Mouse (Mus musculus): ENCODE measurements at regions not wholly inside any gene's neighbourhood (a gene's known extent, or its start where the extent isn't known, plus 50 kb on each side); places are given as distances from the start of the nearest gene placed in this dataset.

DNA sequence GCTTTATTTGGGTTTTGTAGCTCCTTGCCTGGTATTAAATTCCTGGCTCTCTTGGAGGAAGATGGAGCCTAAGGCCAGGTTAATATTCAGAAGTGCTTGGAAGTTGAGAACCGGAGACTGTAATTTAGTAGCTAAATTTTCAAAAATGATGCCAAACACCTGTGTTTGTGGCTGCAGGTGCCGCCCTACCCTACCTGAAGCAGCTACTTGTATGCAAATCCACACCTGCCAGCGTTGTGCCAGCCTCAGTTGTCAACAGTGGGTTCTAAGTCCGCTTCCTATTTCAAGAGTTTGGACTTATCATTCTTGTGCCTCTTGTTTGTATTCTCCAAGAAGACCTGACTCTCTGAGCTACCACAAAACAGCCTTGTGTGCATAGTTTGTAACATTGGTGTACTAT, 92.7 kb upstream of the Pik3r1 start:
- no peak for DNase-seq (ENCODE audit: low spot score)
- no peak overlapping the region for H3K9ac ChIP-seq (replicated peaks; ENCODE audit: low read length, poor library complexity, severe bottlenecking)
- no peaks in the 10 kb centered on the region for H3K27me3 ChIP-seq (ENCODE audit: insufficient read depth, low read length)
- no peak overlapping the region for H3K27ac ChIP-seq (ENCODE audit: low read depth, low read length)
- no peaks in the 10 kb centered on the region for H3K4me1 ChIP-seq (ENCODE audit: insufficient read depth, low read length)
- no peak for ATAC-seq (ENCODE audit: low FRiP score)
- WGBS, result 92% methylated on average over 4 of the region's 4 CpGs
- TF ChIP-seq CTCF (IDR thresholded peaks at IDR 0.05), result no peak
- H3K9me3 ChIP-seq (ENCODE audit: low read length), result no peaks in the 10 kb centered on the region
- H3K4me3 ChIP-seq (ENCODE audit: low read depth, low read length), result no peak overlapping the region
- H3K4me2 ChIP-seq (ENCODE audit: low read depth, low read length, poor library complexity, severe bottlenecking), result no peak overlapping the region
- H3K36me3 ChIP-seq (ENCODE audit: insufficient read depth, low read length), result no peaks in the 10 kb centered on the region

GRCm38 (mm10) chr13:101862011-101862410, 94.0 kb upstream of the Pik3r1 start:
- TF ChIP-seq CTCF (IDR thresholded peaks at IDR 0.05), result no peak
- H3K4me3 ChIP-seq (ENCODE audit: low read depth, low read length), result no peak overlapping the region
- ATAC-seq (ENCODE audit: low FRiP score), result no peak
- WGBS, result 91% methylated on average over 13 of the region's 13 CpGs
- H3K4me2 ChIP-seq (ENCODE audit: low read depth, low read length, poor library complexity, severe bottlenecking), result no peak overlapping the region
- no peak for DNase-seq (ENCODE audit: low spot score)
- H3K36me3 ChIP-seq (ENCODE audit: insufficient read depth, low read length), result no peaks in the 10 kb centered on the region
- no peaks in the 10 kb centered on the region for H3K4me1 ChIP-seq (ENCODE audit: insufficient read depth, low read length)
- no peak overlapping the region for H3K9ac ChIP-seq (replicated peaks; ENCODE audit: low read length, poor library complexity, severe bottlenecking)
- no peak overlapping the region for H3K27ac ChIP-seq (ENCODE audit: low read depth, low read length)
- no peaks in the 10 kb centered on the region for H3K27me3 ChIP-seq (ENCODE audit: insufficient read depth, low read length)
- no peaks in the 10 kb centered on the region for H3K9me3 ChIP-seq (ENCODE audit: low read length)

- H3K9me3 ChIP-seq (ENCODE audit: low read length), result no peaks in the 10 kb centered on the region
- no peaks in the 10 kb centered on the region for H3K4me1 ChIP-seq (ENCODE audit: insufficient read depth, low read length)
- H3K36me3 ChIP-seq (ENCODE audit: insufficient read depth, low read length), result no peaks in the 10 kb centered on the region
- H3K4me3 ChIP-seq (ENCODE audit: low read depth, low read length), result no peak overlapping the region
- H3K27me3 ChIP-seq (ENCODE audit: insufficient read depth, low read length), result no peaks in the 10 kb centered on the region
- H3K4me2 ChIP-seq (ENCODE audit: low read depth, low read length, poor library complexity, severe bottlenecking), result no peak overlapping the region
- no peak overlapping the region for H3K9ac ChIP-seq (replicated peaks; ENCODE audit: low read length, poor library complexity, severe bottlenecking)
- WGBS, result 86% methylated on average over 7 of the region's 7 CpGs
- ATAC-seq (ENCODE audit: low FRiP score), result no peak
- TF ChIP-seq CTCF (IDR thresholded peaks at IDR 0.05), result no peak
- no peak for DNase-seq (ENCODE audit: low spot score)
- no peak overlapping the region for H3K27ac ChIP-seq (ENCODE audit: low read depth, low read length)
These were observed 95.0 kb upstream of the Pik3r1 start for GRCm38 (mm10) chr13:101863015-101863414.

- H3K9me3 ChIP-seq (ENCODE audit: low read length), result no peaks in the 10 kb centered on the region
- ATAC-seq (ENCODE audit: low FRiP score), result no peak
- TF ChIP-seq CTCF (IDR thresholded peaks at IDR 0.05), result no peak
- H3K4me3 ChIP-seq (ENCODE audit: low read depth, low read length), result no peak overlapping the region
- no peaks in the 10 kb centered on the region for H3K36me3 ChIP-seq (ENCODE audit: insufficient read depth, low read length)
- no peak overlapping the region for H3K9ac ChIP-seq (replicated peaks; ENCODE audit: low read length, poor library complexity, severe bottlenecking)
- no peak overlapping the region for H3K27ac ChIP-seq (ENCODE audit: low read depth, low read length)
- no peak for DNase-seq (ENCODE audit: low spot score)
- 74% methylated on average over 2 of the region's 2 CpGs for WGBS
- no peak overlapping the region for H3K4me2 ChIP-seq (ENCODE audit: low read depth, low read length, poor library complexity, severe bottlenecking)
- no peaks in the 10 kb centered on the region for H3K4me1 ChIP-seq (ENCODE audit: insufficient read depth, low read length)
- no peaks in the 10 kb centered on the region for H3K27me3 ChIP-seq (ENCODE audit: insufficient read depth, low read length)
These were observed 95.6 kb upstream of the Pik3r1 start for GRCm38 (mm10) chr13:101863602-101864001.

- WGBS, result 77% methylated on average over 4 of the region's 4 CpGs
- no peak overlapping the region for H3K9ac ChIP-seq (replicated peaks; ENCODE audit: low read length, poor library complexity, severe bottlenecking)
- ATAC-seq (ENCODE audit: low FRiP score) (no peak), DNase-seq (ENCODE audit: low spot score) (no peak)
- no peak overlapping the region for H3K27ac ChIP-seq (ENCODE audit: low read depth, low read length)
- H3K4me3 ChIP-seq (ENCODE audit: low read depth, low read length), result no peak overlapping the region
- no peaks in the 10 kb centered on the region for H3K36me3 ChIP-seq (ENCODE audit: insufficient read depth, low read length)
- H3K4me1 ChIP-seq (ENCODE audit: insufficient read depth, low read length), result no peaks in the 10 kb centered on the region
- H3K27me3 ChIP-seq (ENCODE audit: insufficient read depth, low read length), result no peaks in the 10 kb centered on the region
- H3K9me3 ChIP-seq (ENCODE audit: low read length), result no peaks in the 10 kb centered on the region
- no peak overlapping the region for H3K4me2 ChIP-seq (ENCODE audit: low read depth, low read length, poor library complexity, severe bottlenecking)
- TF ChIP-seq CTCF (IDR thresholded peaks at IDR 0.05), result no peak
These were observed 98.8 kb upstream of the Pik3r1 start for GRCm38 (mm10) chr13:101866843-101867242.

GRCm38 (mm10) chr13:101874761-101875160, 106.7 kb upstream of the Pik3r1 start:
- no peak for ATAC-seq (ENCODE audit: low FRiP score)
- H3K27me3 ChIP-seq (ENCODE audit: insufficient read depth, low read length), result no peaks in the 10 kb centered on the region
- TF ChIP-seq CTCF (IDR thresholded peaks at IDR 0.05), result no peak
- 94% methylated on average over 4 of the region's 4 CpGs for WGBS
- H3K9me3 ChIP-seq (ENCODE audit: low read length), result no peaks in the 10 kb centered on the region
- no peaks in the 10 kb centered on the region for H3K4me1 ChIP-seq (ENCODE audit: insufficient read depth, low read length)
- no peak overlapping the region for H3K4me2 ChIP-seq (ENCODE audit: low read depth, low read length, poor library complexity, severe bottlenecking)
- no peak overlapping the region for H3K27ac ChIP-seq (ENCODE audit: low read depth, low read length)
- H3K9ac ChIP-seq (replicated peaks; ENCODE audit: low read length, poor library complexity, severe bottlenecking), result no peak overlapping the region
- no peaks in the 10 kb centered on the region for H3K36me3 ChIP-seq (ENCODE audit: insufficient read depth, low read length)
- no peak for DNase-seq (ENCODE audit: low spot score)
- H3K4me3 ChIP-seq (ENCODE audit: low read depth, low read length), result no peak overlapping the region
